Mouse (Mus musculus) heart, adult 2 months (tissue): ENCODE measurements around the gene Lhpp. TPM values are rescaled to one million over a fixed set of nuclear protein-coding genes. Genes with fewer than 3 reads are reported as not detected.

Source experiments
- DNase-seq, 2 experiments: peaks; one replicate each; pipeline ENCODE4 v3.0.0; 2021
- H3K27ac ChIP-seq: fragments of 200-600 bp; 2 replicates; pipeline ENCODE4 v1.8.1; 2022
- H3K27me3 ChIP-seq: fragments of 200-500 bp; 2 replicates; pipeline ENCODE4 v1.6.1; 2012; ENCODE audit warnings: mild to moderate bottlenecking, low read length, inconsistent platforms, mixed read lengths; ENCODE audit not compliant: control insufficient read depth, insufficient read depth
- H3K36me3 ChIP-seq: fragments of 200-500 bp; 2 replicates; pipeline ENCODE4 v1.6.1; 2012; ENCODE audit warnings: low read length, inconsistent platforms; ENCODE audit not compliant: control insufficient read depth, insufficient read depth
- H3K4me1 ChIP-seq: fragments of 200-500 bp; 2 replicates; pipeline ENCODE4 v1.6.1; 2011; ENCODE audit warnings: low read length; ENCODE audit not compliant: control insufficient read depth, insufficient read depth
- H3K4me3 ChIP-seq: fragments of 200-600 bp; 2 replicates; pipeline ENCODE4 v1.8.1; 2022
- H3K79me2 ChIP-seq: fragments of 200-500 bp; replicated peaks from 2 replicates; pipeline ENCODE4 v1.6.1; 2012; ENCODE audit warnings: mild to moderate bottlenecking, inconsistent platforms, low read length, moderate library complexity, mixed read lengths; ENCODE audit not compliant: control insufficient read depth, insufficient read depth
- H3K9ac ChIP-seq: fragments of 200-500 bp; 2 replicates; pipeline ENCODE4 v1.6.1; 2012; ENCODE audit warnings: low read depth, mild to moderate bottlenecking, control low read depth, inconsistent platforms, low read length, mixed read lengths
- CTCF ChIP-seq: fragments of 200-600 bp; IDR thresholded peaks from 2 replicates; pipeline ENCODE4 v1.8.1; 2022; ENCODE audit warnings: antibody characterized with exemption, mild to moderate bottlenecking, moderate library complexity
- EP300 ChIP-seq: fragments of 200-500 bp; IDR thresholded peaks from 2 replicates; pipeline ENCODE4 v1.6.1; 2011; ENCODE audit warnings: low read depth, low read length, control low read depth; ENCODE audit not compliant: insufficient read depth
- POLR2A ChIP-seq: fragments of 200-500 bp; IDR thresholded peaks from 2 replicates; pipeline ENCODE4 v1.6.1; 2011; ENCODE audit warnings: mild to moderate bottlenecking, low read depth, low read length, control low read depth; ENCODE audit not compliant: insufficient read depth
- WGBS: fragments of 180-500 bp; shearing (Covaris S2); methylation state at CpG from one replicate; pipeline ENCODE4 v1.1.7; 2018; 5-methylcytosine and 5-hydroxymethylcytosine counted together
- intact Hi-C: fragments of 180-260 bp; cut with DNase I; formaldehyde crosslinking; loops from one replicate; pipeline ENCODE4 v1.15.1; 2025
- polyA plus RNA-seq: library from polyadenylated mRNA; depleted of rRNA; stranded (reverse); fragments of >200 nt; gene quantifications from 2 replicates; pipeline ENCODE4 v1.2.3, GENCODE M21; 2012
- total RNA-seq, 2 experiments: library from RNA; stranded (reverse); gene quantifications; 2 replicates each; pipeline ENCODE4 v1.2.3; 2021

Lhpp gene
- total and polyA plus RNA-seq, 3 experiments = 13.8 to 22.0 (median 13.9) TPM

GRCm38 (mm10) chr7:132702492-132703070 lies 92.1 kb downstream of the Lhpp start:
- no peak overlapping the region for H3K9ac ChIP-seq
- peaks cover 14% of the 10 kb centered on the region for H3K4me1 ChIP-seq
- TF ChIP-seq EP300 = no peak
- no peak for TF ChIP-seq POLR2A
- no peak for TF ChIP-seq CTCF
- intact Hi-C loops = no loop called here
- WGBS = 80% methylated on average over 5 of the region's 5 CpGs
- H3K27ac ChIP-seq = no peak overlapping the region
- H3K4me3 ChIP-seq = no peak overlapping the region
- H3K79me2 ChIP-seq = no peaks in the 10 kb centered on the region
- DNase-seq = no peak
- no peaks in the 10 kb centered on the region for H3K27me3 ChIP-seq
- H3K36me3 ChIP-seq = no peaks in the 10 kb centered on the region

- no peak for DNase-seq
- peak overlapping the region; percentile 28 for H3K27ac ChIP-seq
- H3K79me2 ChIP-seq = no peaks in the 10 kb centered on the region
- H3K9ac ChIP-seq = no peak overlapping the region
- H3K4me3 ChIP-seq = no peak overlapping the region
- intact Hi-C loops = no loop called here
- no peaks in the 10 kb centered on the region for H3K36me3 ChIP-seq
- H3K27me3 ChIP-seq = no peaks in the 10 kb centered on the region
- no peak for TF ChIP-seq EP300
- no peak for TF ChIP-seq POLR2A
- no peak for TF ChIP-seq CTCF
- 76% methylated on average over 9 of the region's 9 CpGs for WGBS
- peaks cover 14% of the 10 kb centered on the region for H3K4me1 ChIP-seq
Measured at GRCm38 (mm10) chr7:132703515-132704309, 93.3 kb downstream of the Lhpp start.

- intact Hi-C loops = no loop called here
- Histone ChIP-seq H3K27ac (peak overlapping the region; percentile 18), H3K36me3 (no peaks in the 10 kb centered on the region), H3K4me1 (peaks cover 11% of the 10 kb centered on the region), H3K79me2 (no peaks in the 10 kb centered on the region), H3K9ac (no peak overlapping the region), H3K27me3 (no peaks in the 10 kb centered on the region), H3K4me3 (no peak overlapping the region)
- DNase-seq = no peak
- 84% methylated on average over 8 of the region's 8 CpGs for WGBS
- TF ChIP-seq POLR2A (no peak), EP300 (no peak), CTCF (no peak)
Measured at GRCm38 (mm10) chr7:132704310-132704875, 94.0 kb downstream of the Lhpp start.

- Histone ChIP-seq H3K36me3 (no peaks in the 10 kb centered on the region), H3K79me2 (no peaks in the 10 kb centered on the region), H3K4me3 (no peak overlapping the region), H3K9ac (no peak overlapping the region), H3K4me1 (peaks cover 9% of the 10 kb centered on the region), H3K27me3 (no peaks in the 10 kb centered on the region), H3K27ac (no peak overlapping the region)
- peak; percentile 56 for TF ChIP-seq CTCF
- no peak for TF ChIP-seq POLR2A
- no peak for TF ChIP-seq EP300
- intact Hi-C loops = no loop called here
- no peak for DNase-seq
- 88% methylated on average over 7 of the region's 7 CpGs for WGBS
Measured at GRCm38 (mm10) chr7:132705130-132705529, 94.7 kb downstream of the Lhpp start.

GRCm38 (mm10) chr7:132711579-132711978 lies 101.1 kb downstream of the Lhpp start:
- intact Hi-C loops = no loop called here
- DNase-seq = no peak
- no peak overlapping the region for H3K4me3 ChIP-seq

More at GRCm38 (mm10) chr7:132711579-132711978, 101.1 kb downstream of the Lhpp start:
- H3K4me1 ChIP-seq = peaks cover 20% of the 10 kb centered on the region
- no peaks in the 10 kb centered on the region for H3K27me3 ChIP-seq
- H3K27ac ChIP-seq = no peak overlapping the region; the same call in 1 of the 2 replicates
- WGBS = 80% methylated on average over 9 of the region's 9 CpGs
- peaks cover 15% of the 10 kb centered on the region for H3K36me3 ChIP-seq
- no peak for TF ChIP-seq CTCF
- no peak for TF ChIP-seq EP300
- no peak for TF ChIP-seq POLR2A
- H3K79me2 ChIP-seq = no peaks in the 10 kb centered on the region
- H3K9ac ChIP-seq = no peak overlapping the region
